Mouse (Mus musculus): ENCODE measurements around the gene Vps72.

The Vps72 gene

GRCm38 (mm10) chr3:95169996-95170395 is 59.2 kb downstream of the Vps72 start:
- DNase-seq (ENCODE audit: low read depth), result no peak

GRCm38 (mm10) chr3:95171105-95171504 is 60.3 kb downstream of the Vps72 start:
- no peak for DNase-seq (ENCODE audit: low read depth)
